Mouse (Mus musculus) gastrocnemius, adult 8-10 months (tissue): Measurements from ENCODE around the gene Hcrt. TPM values are rescaled to one million over a fixed set of nuclear protein-coding genes. Genes with fewer than 3 reads are reported as not detected.

ENCODE experiments used
- DNase-seq, 2 experiments: peaks; one replicate each; pipeline ENCODE4 v3.0.0; 2022; ENCODE audit warnings: low spot score in 2 of 2
- total RNA-seq, 4 experiments: library from RNA; stranded (reverse); gene quantifications; 2 replicates each; pipeline ENCODE4 v1.2.4; 2022

The Hcrt gene
- total RNA-seq, 4 experiments from 2014 or later: not detected

- no peak for DNase-seq
Measured at GRCm38 (mm10) chr11:100713174-100713573, 49.6 kb downstream of the Hcrt start.

GRCm38 (mm10) chr11:100711783-100712615, 50.7 kb downstream of the Hcrt start, which contains the start of gene Kat2a:
Gene Kat2a (minus strand): TSS chr11:100712465.
- DNase-seq: peak; percentile 59 to 80

Other genes starting within 250 kb of the Hcrt start
- 1 to 10 TPM; 6.9 to 8.5 (median 8.0) TPM for gene Acly, start 234.9 kb downstream of the Hcrt start, total RNA-seq
- gene Ttc25, start 217.3 kb downstream of the Hcrt start, total RNA-seq: under 1 TPM; 0.09 to 0.51 (median 0.24) TPM
- gene Cnp, start 188.0 kb downstream of the Hcrt start, total RNA-seq: 1 to 10 TPM; 2.3 to 5.5 (median 4.2) TPM
- 10 to 100 TPM; 18.1 to 18.9 (median 18.6) TPM for gene Nkiras2, start 143.7 kb downstream of the Hcrt start, total RNA-seq
- gene Dnajc7, start 142.8 kb downstream of the Hcrt start, total RNA-seq: 100 to 1,000 TPM in 2 of 4 experiments, 10 to 100 TPM in 2; 79.4 to 106 (median 95.5) TPM
- under 1 TPM in 2 of 4 experiments, not detected in 2; 0.11 to 0.58 TPM for gene Zfp385c, start 70.5 kb downstream of the Hcrt start, total RNA-seq
- under 1 TPM; 0.27 to 0.70 (median 0.28) TPM for gene Dhx58, start 58.7 kb downstream of the Hcrt start, total RNA-seq
- gene Kat2a, start 50.5 kb downstream of the Hcrt start, total RNA-seq: 10 to 100 TPM in 2 of 4 experiments, 1 to 10 TPM in 2; 9.0 to 11.1 (median 10.1) TPM
- gene Hspb9, start 49.1 kb downstream of the Hcrt start, total RNA-seq: not detected
- 10 to 100 TPM; 41.4 to 50.9 (median 42.2) TPM for gene Rab5c, start 24.7 kb downstream of the Hcrt start, total RNA-seq
- not detected for gene Kcnh4, start 3.0 kb downstream of the Hcrt start, total RNA-seq
- 1 to 10 TPM; 4.3 to 8.2 (median 5.7) TPM for gene Ghdc, start 8.0 kb upstream of the Hcrt start, total RNA-seq
- gene Stat5b, start 87.8 kb upstream of the Hcrt start, total RNA-seq: 100 to 1,000 TPM; 136 to 186 (median 155) TPM
- 10 to 100 TPM; 10.9 to 16.8 (median 11.0) TPM for gene Stat5a, start 96.4 kb upstream of the Hcrt start, total RNA-seq
- 10 to 100 TPM; 32.9 to 41.1 (median 37.5) TPM for gene Stat3, start 176.6 kb upstream of the Hcrt start, total RNA-seq
- gene Cavin1, start 208.0 kb upstream of the Hcrt start, total RNA-seq: 100 to 1,000 TPM; 125 to 153 (median 134) TPM
- 10 to 100 TPM; 62.0 to 79.8 (median 66.8) TPM for gene Atp6v0a1, start 246.5 kb upstream of the Hcrt start, total RNA-seq